Mouse (Mus musculus) c-Kit-positive CD71-positive TER-119-positive erythroid progenitor cells, embryonic 14.5 days (primary cell): ENCODE results near the gene Amhr2.

ENCODE experiments used
- DNase-seq: peaks from one replicate; pipeline ENCODE4 v3.0.0-alpha.2; 2013; ENCODE audit warnings: low spot score

Gene Amhr2

DNA sequence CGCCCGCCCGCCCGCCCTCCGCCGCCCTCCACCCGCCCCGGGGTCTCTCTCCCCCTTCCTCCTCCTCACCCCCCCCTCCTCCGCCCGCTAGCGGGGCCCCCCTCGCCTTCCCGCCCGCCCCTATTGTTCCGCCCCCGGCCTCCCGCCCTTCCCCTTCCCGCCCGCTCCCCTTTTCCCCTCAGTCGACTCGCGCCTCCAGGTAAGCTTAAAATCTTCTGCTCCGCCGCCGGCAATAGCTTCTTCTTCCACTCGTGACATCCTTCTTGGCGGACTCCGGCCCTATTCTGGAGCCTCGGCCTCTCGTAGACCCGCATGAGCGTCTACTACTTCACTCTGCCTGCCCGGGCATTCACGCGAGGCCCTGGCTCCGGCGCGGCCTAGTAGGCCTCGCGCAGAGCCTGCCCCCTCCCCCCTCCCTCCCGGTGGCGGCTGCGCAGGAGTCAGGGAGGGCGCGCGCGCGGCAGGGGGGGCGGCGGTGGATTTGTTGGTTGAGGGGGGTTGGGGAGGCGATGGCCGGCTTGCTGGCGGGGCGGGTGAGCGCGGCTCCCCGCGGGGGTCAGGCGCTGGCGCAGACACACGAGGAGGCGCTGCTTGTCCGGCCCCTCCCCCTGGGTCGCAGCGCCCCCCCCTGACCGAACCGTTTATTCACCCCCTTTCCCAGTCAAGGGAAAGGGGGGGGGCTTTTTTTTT lies 25.6 kb downstream of the Amhr2 start:
- DNase-seq: peak; percentile 60

GRCm38 (mm10) chr15:102471295-102471645 lies 26.1 kb downstream of the Amhr2 start:
- no peak for DNase-seq

GRCm38 (mm10) chr15:102471727-102472126 lies 26.6 kb downstream of the Amhr2 start:
- no peak for DNase-seq

GRCm38 (mm10) chr15:102473246-102473645 lies 28.1 kb downstream of the Amhr2 start:
- DNase-seq: no peak

DNA sequence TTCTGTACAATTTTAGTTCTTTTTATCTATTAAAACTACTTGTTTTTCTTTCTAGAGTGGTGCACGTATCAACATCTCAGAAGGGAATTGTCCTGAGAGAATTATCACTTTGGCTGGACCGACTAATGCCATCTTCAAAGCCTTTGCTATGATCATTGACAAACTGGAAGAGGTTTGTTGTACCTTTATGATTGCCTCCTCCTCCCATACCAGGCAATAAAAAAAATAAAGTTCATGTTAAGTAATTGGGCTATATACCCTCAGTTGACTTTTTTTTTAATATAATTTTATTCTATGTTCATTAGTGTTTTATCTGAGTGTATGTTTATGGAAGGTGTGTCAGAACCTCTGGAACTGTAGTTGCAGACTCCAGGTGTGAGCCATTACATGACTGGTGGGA lies 29.4 kb downstream of the Amhr2 start:
- no peak for DNase-seq

- DNase-seq: no peak
Observed at GRCm38 (mm10) chr15:102483136-102483535, 38.0 kb downstream of the Amhr2 start.

DNA sequence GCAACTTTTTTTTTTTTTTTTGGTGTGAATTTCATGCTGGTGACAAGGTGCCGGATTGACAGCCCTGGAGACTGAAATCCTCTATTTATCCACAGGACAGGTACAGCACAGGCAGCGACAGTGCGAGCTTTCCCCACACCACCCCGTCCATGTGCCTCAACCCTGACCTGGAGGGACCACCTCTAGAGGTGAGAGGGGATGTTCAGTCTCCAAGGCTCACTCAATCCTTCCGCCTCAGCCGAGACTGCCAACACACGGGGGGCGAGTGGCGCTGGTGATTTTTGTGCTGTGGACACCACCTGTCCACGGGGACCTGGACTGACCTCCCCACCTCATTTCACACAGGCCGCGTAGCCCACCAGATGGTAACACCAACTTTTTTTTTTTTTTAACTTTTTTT lies 40.7 kb downstream of the Amhr2 start:
- DNase-seq: no peak

GRCm38 (mm10) chr15:102487664-102488063 lies 42.5 kb downstream of the Amhr2 start:
- DNase-seq: no peak

- DNase-seq: no peak
Observed at GRCm38 (mm10) chr15:102498322-102498721, 53.2 kb downstream of the Amhr2 start.

DNA sequence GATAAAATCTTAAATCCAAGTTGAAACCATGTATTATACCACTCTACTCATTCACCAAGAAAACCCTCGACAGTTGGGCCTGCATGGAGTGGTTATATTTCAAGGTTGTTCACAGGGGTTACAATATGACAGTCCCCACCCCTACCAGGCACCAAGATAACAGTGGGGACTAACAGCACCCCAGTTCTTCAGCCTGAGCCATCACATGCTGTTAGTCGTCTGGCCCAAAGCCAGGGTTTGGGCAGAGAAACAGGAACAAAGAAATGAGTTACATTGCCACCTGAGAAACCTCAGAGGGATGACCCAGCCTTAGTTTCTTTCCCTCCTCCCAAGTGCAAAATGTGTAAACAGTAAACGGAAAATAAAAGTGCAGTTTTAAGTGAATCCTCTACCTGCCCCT lies 54.2 kb downstream of the Amhr2 start:
- DNase-seq: no peak

- no peak for DNase-seq
Observed at GRCm38 (mm10) chr15:102499851-102500250, 54.7 kb downstream of the Amhr2 start.

GRCm38 (mm10) chr15:102500479-102500878 lies 55.3 kb downstream of the Amhr2 start:
- no peak for DNase-seq

DNA sequence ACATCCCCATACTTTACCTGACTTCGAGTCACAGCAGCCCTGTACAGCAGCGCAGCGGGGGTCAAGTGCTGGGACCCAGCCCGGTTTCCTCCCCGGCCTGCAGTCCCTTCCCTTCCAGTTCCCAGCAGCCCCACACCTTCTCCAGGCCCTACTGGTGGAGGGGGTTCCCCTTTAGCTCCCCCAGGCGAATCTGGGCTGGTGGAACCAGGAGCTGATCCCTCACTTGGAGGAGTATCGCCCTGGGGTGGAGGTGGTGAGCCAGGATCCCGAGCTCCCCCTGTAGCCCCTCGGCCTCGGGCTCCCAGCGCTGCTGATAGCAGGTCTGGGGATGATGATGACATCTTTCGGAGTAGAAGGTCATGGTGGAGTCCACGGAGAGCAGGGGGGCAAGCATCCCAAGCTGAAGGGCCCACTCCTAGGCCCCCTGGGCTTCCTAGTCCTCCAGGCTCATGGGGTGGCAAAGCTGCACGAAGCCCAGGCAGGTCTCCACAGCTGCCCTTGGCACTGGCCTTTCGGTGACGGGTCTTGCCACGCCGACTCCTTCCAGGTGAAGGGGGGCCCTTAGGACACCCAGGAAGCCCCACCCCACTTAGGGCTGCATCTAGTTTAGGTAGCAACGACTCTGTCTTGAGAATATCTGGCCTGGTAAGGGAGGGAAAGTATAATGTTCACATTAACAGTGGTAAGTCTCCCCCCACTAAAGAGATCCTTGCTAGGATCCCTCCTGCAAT lies 56.1 kb downstream of the Amhr2 start:
- no peak for DNase-seq

DNA sequence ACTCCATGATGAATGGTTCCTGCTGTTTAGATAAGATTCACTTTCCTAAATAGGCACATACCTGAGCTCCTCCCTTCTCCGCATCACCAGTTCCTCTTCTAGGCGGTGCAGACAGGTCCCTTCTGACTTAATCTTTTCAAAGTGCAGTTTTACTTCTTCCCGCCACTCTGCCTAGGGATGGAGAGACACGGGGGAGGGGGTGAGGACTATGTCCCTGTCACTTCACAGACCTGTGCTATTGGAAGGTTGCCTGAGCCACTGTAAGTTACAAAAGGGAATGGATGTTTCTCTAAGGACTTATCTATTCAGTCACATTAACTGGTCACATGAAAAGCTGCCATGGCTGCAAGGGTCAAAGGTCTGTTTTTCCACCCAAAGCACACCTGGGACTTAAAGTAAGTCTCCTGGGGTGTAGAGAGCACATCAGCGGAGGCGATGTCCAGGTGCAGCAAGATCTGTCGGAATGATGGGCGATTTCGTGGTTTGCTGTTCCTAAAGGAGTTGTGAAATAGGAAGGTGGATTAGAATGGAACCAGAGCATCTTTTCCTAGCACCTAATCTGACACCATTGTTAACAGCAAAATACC lies 57.2 kb downstream of the Amhr2 start:
- no peak for DNase-seq

GRCm38 (mm10) chr15:102503447-102503846 lies 58.3 kb downstream of the Amhr2 start, which contains the start of gene Gm10337:
Gene Gm10337 (plus strand): TSS chr15:102503722.
- DNase-seq: no peak
